Mouse (Mus musculus) ES-E14 (cell line): ENCODE measurements around the gene Fbxl15. TPM values are rescaled to one million over a fixed set of nuclear protein-coding genes. Genes with fewer than 3 reads are reported as not detected.

ENCODE experiments used
- DNase-seq: peaks from one replicate; pipeline ENCODE4 v3.0.0-alpha.2; 2013; ENCODE audit warnings: low read depth, low spot score
- H3K27ac ChIP-seq: 2 replicates; pipeline ENCODE4 v1.5.1; 2012; ENCODE audit warnings: low read depth, mild to moderate bottlenecking, low read length, moderate library complexity, mixed read lengths; ENCODE audit not compliant: poor library complexity, insufficient read depth, severe bottlenecking
- H3K36me3 ChIP-seq: 2 replicates; pipeline ENCODE4 v1.6.1; 2012; ENCODE audit warnings: mild to moderate bottlenecking, low read length, moderate library complexity, mixed read lengths; ENCODE audit not compliant: control insufficient read depth, poor library complexity, insufficient read depth, severe bottlenecking
- H3K4me1 ChIP-seq, 2 experiments: fragments of 150-350 bp in 1 of 2; sonication (generic) in 1 of 2; 2 replicates each; pipeline ENCODE4 v1.6.1; 2012; ENCODE audit warnings: low read length in 2 of 2, mild to moderate bottlenecking in 1 of 2, mixed read lengths in 1 of 2; ENCODE audit not compliant: control insufficient read depth in 2 of 2, insufficient read depth in 2 of 2, poor library complexity in 1 of 2
- H3K4me3 ChIP-seq, 2 experiments: fragments of 150-350 bp in 1 of 2; sonication (generic) in 1 of 2; 2 replicates each; pipeline ENCODE4 v1.5.1; 2012; ENCODE audit warnings: low read length in 2 of 2, low read depth in 1 of 2, mild to moderate bottlenecking in 1 of 2, mixed read lengths in 1 of 2; ENCODE audit not compliant: insufficient read depth in 1 of 2, poor library complexity in 1 of 2, severe bottlenecking in 1 of 2
- H3K9ac ChIP-seq: 2 replicates; pipeline ENCODE4 v1.6.1; 2012; ENCODE audit warnings: low read depth, mild to moderate bottlenecking, low read length, mixed read lengths; ENCODE audit not compliant: poor library complexity, insufficient read depth, severe bottlenecking
- H3K9me3 ChIP-seq: fragments of 150-350 bp; sonication (generic); 2 replicates; pipeline ENCODE4 v1.6.1; 2012; ENCODE audit warnings: low read depth, mild to moderate bottlenecking, low read length; ENCODE audit not compliant: control insufficient read depth, insufficient read depth
- CHD2 ChIP-seq: IDR thresholded peaks from 2 replicates; pipeline ENCODE4 v1.6.1; 2014; ENCODE audit warnings: mild to moderate bottlenecking, low read depth, low read length, inconsistent platforms
- HCFC1 ChIP-seq: IDR thresholded peaks from 2 replicates; pipeline ENCODE4 v1.6.1; 2012; ENCODE audit warnings: low read length, inconsistent platforms, borderline replicate concordance; ENCODE audit not compliant: insufficient read depth
- MAFK ChIP-seq: IDR thresholded peaks from 2 replicates; pipeline ENCODE4 v1.6.1; 2014; ENCODE audit warnings: mild to moderate bottlenecking, low read depth, low read length, inconsistent platforms; ENCODE audit not compliant: insufficient read depth
- ZC3H11A ChIP-seq: IDR thresholded peaks from 2 replicates; pipeline ENCODE4 v1.6.1; 2012; ENCODE audit warnings: low read depth, mild to moderate bottlenecking, inconsistent platforms, low read length, borderline replicate concordance
- ZNF384 ChIP-seq: IDR thresholded peaks from 2 replicates; pipeline ENCODE4 v1.6.1; 2012; ENCODE audit warnings: low read depth, low read length, inconsistent platforms
- in situ Hi-C, 2 experiments: fragments of 600-800 bp; cut with MboI; formaldehyde crosslinking; loops; one replicate each; pipeline ENCODE4 v1.15.1; 2025; ENCODE audit warnings: low sequenced_read_pairs in 2 of 2, inconsistent platforms in 1 of 2; ENCODE audit not compliant: unreplicated experiment in 2 of 2
- total RNA-seq: library from RNA; depleted of rRNA; stranded (reverse); fragments of 300-350 nt; gene quantifications from 2 replicates; pipeline ENCODE4 v1.2.3, GENCODE M21; 2012

Gene Fbxl15
- total RNA-seq, 1 experiment, result 7.9 TPM

- H3K4me1 ChIP-seq, result peaks cover 5% of the 10 kb centered on the region in 2 experiments; a peak in 2 of 4 replicates
- DNase-seq, result no peak
- H3K9me3 ChIP-seq, result no peaks in the 10 kb centered on the region
- no peak overlapping the region for H3K9ac ChIP-seq
- no peak overlapping the region for H3K27ac ChIP-seq
- TF ChIP-seq ZC3H11A, result no peak
- no peak for TF ChIP-seq MAFK
- no peak for TF ChIP-seq HCFC1
- no peak for TF ChIP-seq CHD2
- TF ChIP-seq ZNF384, result no peak
- in situ Hi-C loops, result no loop called here
- H3K36me3 ChIP-seq, result no peaks in the 10 kb centered on the region
- no peak overlapping the region for H3K4me3 ChIP-seq
These were observed 34.1 kb downstream of the Fbxl15 start for GRCm38 (mm10) chr19:46362104-46362503.

- H3K4me3 ChIP-seq, result 0 out of 4 replicates have a peak overlapping the region, but pooled peaks of 1 of the 2 experiments have one; percentile 12
- in situ Hi-C loops, result no loop called here
- peaks cover 2 to 3% of the 10 kb centered on the region in 2 experiments; a peak in 2 of 4 replicates for H3K4me1 ChIP-seq
- TF ChIP-seq HCFC1 (no peak), ZC3H11A (no peak), CHD2 (no peak), MAFK (no peak), ZNF384 (no peak)
- H3K27ac ChIP-seq, result no peak overlapping the region
- H3K9me3 ChIP-seq, result no peaks in the 10 kb centered on the region
- no peak for DNase-seq
- no peak overlapping the region for H3K9ac ChIP-seq
- no peaks in the 10 kb centered on the region for H3K36me3 ChIP-seq
These were observed 35.5 kb downstream of the Fbxl15 start for GRCm38 (mm10) chr19:46363294-46364009.

GRCm38 (mm10) chr19:46367798-46368590, 40.0 kb downstream of the Fbxl15 start:
- DNase-seq, result no peak
- TF ChIP-seq ZC3H11A, result no peak
- TF ChIP-seq HCFC1, result no peak
- TF ChIP-seq ZNF384, result no peak
- no peak for TF ChIP-seq MAFK
- TF ChIP-seq CHD2, result no peak
- in situ Hi-C loops, result no loop called here

GRCm38 (mm10) chr19:46369204-46369603, 41.2 kb downstream of the Fbxl15 start:
- Histone ChIP-seq H3K4me1 (no peaks in the 10 kb centered on the region), H3K36me3 (no peaks in the 10 kb centered on the region; the same call in 1 of the 2 replicates), H3K4me3 (no peak overlapping the region), H3K9me3 (no peaks in the 10 kb centered on the region), H3K27ac (no peak overlapping the region), H3K9ac (no peak overlapping the region)
- in situ Hi-C loops, result no loop called here
- TF ChIP-seq ZC3H11A (no peak), CHD2 (no peak), HCFC1 (no peak), ZNF384 (no peak), MAFK (no peak)
- no peak for DNase-seq

More at GRCm38 (mm10) chr19:46367798-46368590, 40.0 kb downstream of the Fbxl15 start:
- Histone ChIP-seq H3K27ac (no peak overlapping the region), H3K36me3 (no peaks in the 10 kb centered on the region; the same call in 1 of the 2 replicates), H3K9ac (no peak overlapping the region), H3K4me1 (peaks cover 0 to 2% of the 10 kb centered on the region in 2 experiments; a peak in 1 of 4 replicates), H3K9me3 (no peaks in the 10 kb centered on the region), H3K4me3 (no peak overlapping the region)
